Mouse (Mus musculus) R1 (cell line): Measurements from ENCODE around the gene Dpp9.

Experiments
- DNase-seq: peaks from one replicate; pipeline ENCODE4 v3.0.0-alpha.2; 2018; ENCODE audit warnings: low read depth, low spot score

Gene Dpp9

DNA sequence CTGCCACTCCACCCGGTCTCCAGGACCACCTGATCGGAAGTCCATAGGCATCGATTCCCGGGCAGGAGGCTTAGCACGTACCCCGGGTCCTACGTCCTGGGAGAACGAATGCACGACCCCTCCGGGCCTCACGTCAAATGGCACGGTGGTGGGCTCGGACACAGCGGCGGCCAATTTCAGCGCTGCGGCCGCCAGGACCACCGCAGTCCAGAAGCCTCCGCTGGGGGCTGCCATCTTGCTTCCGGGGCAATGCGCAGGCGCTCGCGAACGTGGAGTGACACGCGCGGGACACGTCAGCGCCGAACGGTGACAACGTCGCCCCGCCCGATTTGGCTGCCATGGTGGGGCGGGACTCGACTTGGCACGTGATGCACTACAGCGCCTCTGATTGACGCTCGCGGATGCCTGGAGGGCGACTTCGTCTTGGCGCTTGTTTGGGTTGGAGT is 35.0 kb downstream of the Dpp9 start, which contains the start of gene Mydgf:
Gene Mydgf (minus strand): TSS at position 263 of the 446 bp plus-strand sequence.
- DNase-seq, result peak; percentile 94

DNA sequence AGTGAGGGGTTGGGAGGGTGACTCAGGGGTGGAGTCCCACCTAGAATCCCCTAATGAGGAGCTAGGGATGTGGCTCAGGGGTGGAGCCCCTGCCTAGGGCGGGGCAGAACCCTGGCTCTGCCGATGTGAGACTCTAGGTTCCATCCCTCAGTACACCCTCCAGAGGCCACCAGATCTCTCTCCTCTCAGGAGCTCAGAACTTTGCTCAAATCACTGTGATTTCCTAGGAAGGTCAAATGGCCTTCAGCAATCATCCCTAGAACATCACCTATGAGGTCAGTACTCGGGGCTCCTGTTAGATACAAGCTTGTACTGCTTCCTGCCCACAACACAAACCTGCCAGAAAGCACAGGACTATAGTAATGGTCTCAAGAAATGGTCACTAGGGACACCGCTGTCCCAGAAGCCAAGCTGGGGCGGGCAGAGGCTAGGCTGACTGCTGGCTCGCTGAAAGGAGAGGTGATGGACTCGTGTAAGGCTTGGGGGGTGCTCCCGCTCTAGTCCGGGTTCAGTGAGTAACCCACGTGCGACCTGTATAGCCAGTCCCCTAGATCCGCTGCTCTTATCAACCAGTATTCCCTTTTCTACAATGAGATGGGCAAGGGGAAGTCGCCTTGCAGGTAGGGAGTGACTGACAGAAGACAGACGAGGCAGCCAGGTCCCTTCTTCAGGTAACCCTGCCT is 35.6 kb downstream of the Dpp9 start:
- DNase-seq, result peak; percentile 76

DNA sequence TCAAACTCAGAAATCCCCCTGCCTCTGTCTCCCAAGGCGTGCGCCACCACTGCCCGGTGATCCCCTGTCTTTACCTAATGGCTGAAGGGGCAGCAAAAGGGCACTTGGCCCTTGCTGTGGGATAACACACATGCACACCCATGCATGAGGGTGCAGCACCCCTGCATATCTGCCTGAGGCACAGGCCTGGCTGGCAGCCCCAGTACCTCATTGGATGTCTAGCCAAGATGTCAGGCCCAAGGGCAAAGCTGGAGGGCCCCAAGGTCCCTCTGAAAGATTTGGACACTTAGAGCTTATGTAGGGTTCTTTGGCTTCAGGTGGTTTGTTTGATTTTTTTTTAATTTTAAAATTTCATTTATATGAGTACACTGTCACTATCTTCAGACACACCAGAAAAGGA is 43.3 kb downstream of the Dpp9 start:
- DNase-seq, result no peak

DNA sequence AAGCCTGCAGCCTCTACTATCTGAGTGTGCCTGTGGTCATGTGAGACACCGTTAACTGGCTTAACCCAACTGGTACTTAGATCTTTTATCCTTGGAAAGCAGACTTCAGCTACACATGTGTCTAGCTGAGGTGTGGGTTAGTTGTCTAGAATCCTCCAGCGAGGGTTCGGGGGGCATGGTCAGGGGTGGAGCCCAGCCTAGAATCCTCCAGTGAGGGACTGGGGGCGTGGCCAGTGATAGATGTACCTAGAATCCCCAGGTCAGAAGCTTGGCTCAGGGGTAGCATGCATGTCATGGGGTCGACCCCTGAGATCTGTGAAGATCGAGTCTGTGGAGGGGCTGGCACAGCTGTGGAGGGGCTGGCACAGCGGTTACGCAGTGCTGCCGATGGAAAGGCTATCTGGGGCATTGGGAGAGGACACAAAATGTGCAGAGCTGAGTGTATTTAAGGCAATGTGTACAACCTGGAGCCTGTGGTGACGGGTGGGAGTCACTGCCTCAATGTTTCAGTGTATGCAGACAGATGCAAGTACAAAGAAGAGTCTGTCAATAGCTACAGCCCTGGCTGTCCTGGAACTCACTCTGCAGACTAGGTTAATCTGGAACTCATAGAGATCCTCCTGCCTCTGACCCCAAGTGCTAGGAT is 45.2 kb downstream of the Dpp9 start:
- peak; percentile 54 for DNase-seq

DNA sequence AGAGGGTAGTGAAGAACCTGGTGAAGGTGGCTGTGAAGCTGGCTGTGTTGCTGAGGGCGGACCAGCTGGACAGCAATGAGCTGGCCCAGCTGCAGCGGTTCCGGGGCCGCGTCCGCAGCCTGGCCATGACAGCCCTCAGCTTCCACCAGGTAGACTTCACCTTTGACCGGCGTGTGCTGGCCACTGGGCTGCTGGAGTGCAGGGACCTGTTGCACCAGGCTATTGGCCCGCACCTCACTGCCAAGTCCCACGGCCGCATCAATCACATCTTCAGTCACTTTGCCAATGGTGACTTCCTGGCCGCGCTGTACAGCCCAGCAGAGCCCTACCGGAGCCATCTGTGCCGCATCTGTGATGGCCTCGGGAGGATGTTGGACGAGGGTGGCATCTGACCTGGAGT is 46.8 kb downstream of the Dpp9 start:
- DNase-seq, result no peak

DNA sequence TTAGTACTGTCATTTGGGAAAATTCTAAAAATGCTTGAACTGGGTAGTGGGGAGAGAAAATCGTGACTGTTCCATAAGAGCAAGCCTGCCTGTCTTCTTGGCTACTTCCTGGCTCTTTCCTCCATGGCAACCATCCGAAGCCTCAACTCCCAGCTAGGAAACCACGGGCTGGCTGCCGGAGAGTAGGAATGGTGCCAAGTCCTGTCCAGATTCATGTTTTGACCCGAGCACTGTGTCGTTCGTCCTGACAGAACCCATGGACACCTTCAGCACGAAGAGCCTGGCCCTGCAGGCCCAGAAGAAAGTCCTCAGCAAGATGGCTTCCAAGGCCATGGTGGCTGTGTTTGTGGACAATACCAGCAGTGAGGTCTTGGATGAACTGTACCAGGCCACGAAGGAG is 47.2 kb downstream of the Dpp9 start:
- no peak for DNase-seq

DNA sequence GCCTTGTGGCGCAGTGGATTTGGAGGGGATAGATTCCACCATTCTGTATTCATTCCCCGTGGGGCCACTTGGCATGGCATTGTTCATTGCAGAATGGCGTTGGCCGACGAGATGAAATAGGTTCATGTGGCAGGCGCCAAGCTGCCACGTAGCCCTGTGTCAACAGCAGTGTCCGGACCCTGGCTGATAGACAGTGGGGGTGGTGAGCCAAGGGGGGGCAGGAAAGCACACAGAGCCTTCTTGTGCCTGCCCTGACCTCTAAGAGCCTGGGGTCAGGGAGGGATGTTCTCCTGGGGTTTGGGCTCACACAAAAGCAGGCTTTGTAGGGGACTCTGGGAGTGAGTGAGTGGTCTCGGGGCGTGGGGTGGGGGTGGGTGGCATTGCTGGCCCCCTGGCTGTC is 48.1 kb downstream of the Dpp9 start:
- DNase-seq, result no peak

DNA sequence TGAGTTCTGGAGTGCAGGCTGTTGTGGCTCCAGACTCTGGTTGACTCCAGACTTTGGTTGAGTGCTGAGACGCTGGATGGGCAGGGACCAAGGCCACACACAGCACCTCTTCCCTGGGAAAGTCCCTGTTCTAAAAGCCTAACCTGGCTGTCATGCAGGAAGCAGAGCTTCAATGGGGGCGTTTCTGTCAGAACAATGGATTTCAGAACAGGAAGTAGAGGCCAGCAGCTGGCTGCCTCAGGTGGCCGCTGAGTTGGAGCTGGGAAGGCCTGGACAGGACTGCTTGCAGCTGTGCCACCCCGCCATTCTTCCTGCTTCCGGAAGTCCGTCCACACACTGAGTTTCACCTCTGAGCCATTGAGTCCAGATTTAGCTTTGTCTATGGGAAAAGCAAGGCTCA is 48.9 kb downstream of the Dpp9 start:
- DNase-seq, result no peak

DNA sequence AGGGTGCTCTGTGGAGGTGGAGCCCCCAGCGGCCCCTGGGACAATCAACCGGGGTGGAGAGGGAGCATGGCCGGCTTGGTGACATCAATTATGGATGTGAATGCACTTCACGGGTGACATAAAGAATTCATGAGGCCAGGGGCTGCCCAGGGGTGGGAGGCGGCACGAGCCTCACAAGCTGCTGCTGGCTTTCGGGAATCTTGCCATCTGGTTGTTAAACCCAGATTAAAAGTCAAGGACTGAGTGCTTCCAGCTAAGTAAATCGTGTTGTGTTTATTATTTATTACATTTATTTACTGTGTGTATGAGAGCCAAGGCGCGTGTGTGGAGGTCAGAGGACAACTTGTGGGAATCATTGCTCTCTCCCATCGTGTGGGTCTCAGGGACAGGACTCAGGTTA is 53.0 kb downstream of the Dpp9 start:
- no peak for DNase-seq

DNA sequence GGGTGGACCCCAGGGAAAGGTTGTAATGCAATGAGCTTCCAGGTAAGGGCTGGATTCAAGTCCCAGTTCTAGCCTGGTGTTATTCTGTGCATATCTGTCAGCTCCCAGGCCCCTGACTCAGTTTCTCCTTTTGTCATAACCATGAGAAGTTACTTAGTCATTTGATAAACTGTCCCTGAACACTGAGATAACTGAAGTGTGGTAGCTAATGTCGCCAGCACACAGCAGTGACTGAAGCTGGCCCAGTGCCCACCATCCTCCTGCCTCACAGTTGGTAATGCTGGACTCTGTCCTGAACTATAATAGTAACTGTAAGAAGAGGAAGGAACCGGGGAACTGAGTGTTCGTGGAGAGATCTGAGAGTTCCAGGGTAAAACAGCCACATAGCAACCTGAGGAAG is 54.2 kb downstream of the Dpp9 start:
- no peak for DNase-seq

DNA sequence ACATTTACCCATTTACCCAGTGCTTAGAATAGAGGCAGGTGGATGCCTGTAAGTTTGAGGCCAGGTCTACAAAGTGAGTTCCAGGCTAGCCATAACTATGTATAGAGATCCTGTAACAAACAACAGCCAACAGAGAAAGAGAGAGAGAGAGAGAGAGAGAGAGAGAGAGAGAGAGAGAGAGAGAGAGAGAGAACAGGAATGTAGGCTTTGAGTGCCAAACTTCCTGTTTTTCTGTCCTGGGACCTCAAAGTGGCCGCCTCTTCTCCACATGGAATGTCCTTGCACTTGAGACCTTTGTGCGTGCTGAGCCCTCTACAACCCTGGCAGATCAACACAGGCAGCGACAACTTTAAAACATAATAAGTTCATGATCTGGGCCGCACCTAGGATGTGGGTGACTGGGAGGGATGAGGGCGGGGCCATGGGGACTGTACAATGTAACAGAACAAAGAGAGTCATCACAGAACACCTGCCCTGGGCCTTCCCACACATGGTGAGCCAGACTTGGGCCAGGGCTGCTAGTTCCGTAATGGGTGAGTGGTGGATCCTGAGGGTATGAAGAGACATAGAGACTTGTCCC is 55.1 kb downstream of the Dpp9 start:
- DNase-seq, result no peak

DNA sequence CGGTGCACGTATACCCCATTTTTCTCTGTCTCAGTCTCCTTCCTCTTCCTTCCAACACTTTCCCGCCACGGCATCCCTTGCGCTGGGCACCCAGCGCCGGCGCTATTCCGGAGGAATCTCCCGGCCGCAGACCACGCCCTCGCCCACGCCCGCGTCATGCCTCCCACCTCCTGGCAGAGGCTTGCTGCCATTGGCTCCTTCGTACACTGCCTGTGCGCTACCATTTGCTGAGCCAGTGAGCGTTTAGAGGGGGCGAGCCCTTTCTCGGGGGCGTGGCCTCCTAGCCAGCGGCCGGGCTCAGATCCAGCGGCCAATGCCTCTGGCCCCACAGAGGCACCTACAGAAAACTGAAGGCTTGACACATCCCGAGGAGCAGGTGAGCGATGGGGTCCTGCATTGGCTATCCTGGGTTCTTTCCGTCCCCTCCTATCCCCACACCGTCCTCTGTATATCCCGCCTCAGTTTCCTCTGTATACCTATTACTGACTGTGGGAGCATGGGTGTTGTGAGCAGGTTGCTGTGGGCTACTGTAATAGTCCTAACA is 56.4 kb downstream of the Dpp9 start, which contains the start of gene Tnfaip8l1:
Gene Tnfaip8l1 (plus strand): TSS at position 247 of the 544 bp plus-strand sequence.
- peak; percentile 97 for DNase-seq

DNA sequence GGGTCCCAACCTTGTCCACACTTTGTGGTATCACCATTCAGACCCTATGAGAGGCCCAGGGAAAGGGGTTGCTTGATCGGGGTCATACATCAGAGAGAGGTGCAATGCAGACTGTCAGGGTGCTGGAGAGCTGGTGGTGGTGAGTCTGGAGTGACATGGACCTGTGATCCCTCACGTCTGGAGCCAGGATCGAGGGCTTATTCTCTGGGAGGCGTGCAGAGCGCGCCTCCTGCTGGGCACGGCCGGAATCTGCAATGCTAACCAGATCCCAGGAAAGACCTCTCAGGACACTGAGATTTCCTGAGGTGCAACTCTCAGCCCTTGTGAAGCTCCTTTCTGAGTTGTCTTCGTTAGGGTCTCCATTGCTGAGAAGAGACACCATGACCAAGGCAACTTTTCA is 59.0 kb downstream of the Dpp9 start:
- DNase-seq, result peak; percentile 75

DNA sequence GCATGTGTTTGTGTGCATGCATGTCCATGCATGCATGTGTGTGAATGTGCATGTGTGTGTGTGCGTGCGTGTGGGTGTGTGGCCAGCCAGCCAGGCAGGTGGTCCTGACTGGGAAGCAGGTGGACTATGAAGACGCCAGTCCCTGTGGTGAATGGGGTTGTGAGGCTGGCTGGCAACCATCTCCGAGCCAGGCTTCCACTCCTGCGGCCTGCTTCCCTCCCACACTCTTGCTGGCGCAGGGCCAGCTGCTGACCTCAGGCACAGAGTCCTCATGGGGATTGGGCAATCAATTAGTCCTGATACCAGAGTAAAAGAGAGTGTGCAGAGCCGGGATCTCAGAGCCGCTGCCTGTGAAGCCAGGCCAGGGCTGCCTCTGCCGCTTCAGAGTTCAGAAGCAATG is 65.1 kb downstream of the Dpp9 start:
- no peak for DNase-seq

DNA sequence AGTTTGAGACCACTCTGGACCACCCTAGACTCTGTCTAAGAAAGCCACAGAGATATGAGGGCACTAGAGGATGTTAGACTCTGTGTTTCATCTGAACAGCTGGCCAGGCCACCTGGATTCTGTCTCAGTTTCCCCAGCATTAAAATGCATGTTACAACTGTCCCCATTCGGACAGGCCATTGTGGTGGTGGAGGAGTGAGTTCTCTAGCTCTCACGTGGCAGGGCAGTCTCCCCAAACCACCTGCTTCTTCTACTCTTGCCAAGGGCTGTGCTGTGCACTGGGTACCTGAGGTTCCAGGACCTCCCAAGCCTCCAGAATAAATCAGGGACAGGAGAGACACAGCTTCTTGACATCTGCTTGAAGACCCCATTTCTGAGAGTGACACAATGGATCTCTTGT is 68.8 kb downstream of the Dpp9 start:
- DNase-seq, result no peak

DNA sequence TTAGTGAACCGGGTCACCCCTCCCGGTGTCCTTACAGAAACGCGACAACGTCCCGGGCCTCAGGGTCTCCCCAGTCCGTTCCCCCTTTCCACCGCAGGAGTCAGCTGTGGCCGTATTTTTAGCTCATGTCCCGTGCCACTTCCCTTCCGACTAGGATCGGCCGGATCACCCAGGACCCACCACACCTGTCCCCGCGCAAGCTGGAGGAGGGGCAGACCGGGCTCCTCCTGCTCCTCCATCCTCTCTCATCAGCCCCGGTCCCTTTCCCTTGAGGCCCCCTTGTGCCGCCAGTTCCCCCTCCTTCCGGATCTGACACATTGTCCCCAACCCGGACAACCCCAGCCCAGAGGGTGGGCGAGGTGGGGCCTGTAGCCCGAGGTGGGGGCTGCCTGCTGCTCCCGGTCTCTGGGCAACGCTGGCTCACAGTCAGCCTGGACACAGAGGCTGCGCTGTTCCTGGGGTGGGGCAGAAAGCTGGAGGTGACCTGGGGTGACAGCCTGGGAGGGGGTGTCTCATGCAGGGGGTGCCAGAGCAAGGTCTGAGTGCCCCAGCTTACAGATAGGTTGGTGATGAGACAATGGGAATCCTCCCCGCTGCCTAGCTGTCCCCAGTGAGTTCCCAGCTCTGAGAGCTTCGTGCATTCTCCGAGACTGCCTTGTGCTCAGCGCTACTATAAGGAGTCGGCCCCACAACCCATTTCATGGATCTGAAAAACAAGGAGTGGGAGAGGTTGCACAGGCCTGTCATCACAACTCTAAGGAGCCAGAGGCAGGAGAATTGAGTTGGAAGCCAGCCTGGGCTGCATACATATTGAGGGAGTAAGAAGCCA is 69.7 kb downstream of the Dpp9 start:
- no peak for DNase-seq

DNA sequence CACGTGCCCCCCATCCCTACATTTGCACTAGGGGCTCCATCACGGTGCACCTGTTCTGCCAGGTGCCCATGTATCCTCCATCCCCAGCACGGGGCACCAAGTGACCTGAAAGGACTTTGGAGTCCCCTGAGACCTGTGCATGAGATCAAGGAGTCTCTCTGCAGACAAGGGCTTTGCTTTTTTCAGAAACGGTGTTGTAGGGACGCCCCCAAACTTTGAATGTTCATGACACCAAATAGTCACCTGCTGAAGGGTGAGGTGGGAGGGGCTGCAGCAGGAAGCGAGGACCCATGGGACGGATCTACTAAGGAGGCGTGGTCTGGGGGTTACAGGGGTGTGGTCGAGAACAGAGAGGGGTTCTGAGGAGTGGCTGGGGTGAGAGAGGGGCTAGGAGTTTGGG is 70.4 kb downstream of the Dpp9 start:
- no peak for DNase-seq

DNA sequence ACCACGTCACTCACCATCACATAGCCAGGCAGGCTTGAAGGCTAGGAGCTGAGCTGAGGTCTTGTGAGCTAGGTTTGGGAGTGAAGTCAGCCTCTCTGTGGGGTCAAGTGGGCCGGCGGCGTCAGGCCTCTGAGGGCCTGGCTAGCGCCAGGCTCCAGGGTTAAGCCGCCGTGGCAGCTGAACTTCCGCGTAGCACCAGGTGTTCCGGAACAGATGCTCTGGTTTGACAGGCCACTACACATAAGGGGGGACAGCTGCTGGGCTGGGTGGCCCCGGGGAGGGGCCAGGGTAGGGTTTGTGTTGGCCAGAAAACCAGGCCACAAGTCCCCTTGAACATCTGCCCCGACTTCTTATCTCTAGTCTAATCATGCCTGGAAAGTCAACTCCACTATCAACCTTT is 71.3 kb downstream of the Dpp9 start:
- no peak for DNase-seq

DNA sequence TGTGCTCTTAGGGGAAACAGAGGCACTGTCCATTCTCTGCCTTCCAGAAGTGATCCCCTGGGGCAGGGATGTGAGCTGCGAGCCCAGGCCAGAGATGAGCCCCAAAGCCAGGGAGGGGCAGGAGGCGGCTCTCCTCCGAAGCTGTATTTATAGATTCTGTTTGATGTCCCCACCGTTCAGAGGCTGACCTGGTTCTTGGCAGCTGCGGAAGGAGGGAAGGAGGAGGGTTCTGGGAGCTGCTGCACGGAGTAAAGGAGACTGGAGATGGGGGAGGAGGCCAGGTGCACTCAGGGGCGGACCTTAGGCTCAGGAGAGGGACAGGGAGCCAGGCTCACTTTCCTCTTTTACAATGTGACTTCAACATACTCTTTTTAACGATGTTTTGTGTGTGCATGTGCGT is 72.6 kb downstream of the Dpp9 start:
- no peak for DNase-seq

DNA sequence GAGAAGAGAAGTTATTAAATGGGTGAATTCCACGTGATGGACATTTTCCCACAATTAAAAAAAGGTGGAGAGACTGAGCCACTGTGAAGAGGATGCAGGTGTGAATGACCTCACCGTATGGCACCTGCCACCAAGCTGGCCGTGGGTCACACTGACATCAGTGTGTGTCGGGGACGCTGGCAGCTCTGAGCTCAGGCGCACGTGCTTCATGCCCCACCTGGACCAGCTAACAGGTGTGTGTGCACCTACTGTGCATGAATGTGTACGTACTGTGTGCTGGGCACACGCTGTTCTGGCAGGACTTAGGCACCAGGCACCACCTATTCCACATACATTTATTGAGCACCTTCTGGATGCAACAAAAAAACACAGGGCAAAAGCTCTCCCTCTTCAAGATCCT is 74.2 kb downstream of the Dpp9 start:
- no peak for DNase-seq

DNA sequence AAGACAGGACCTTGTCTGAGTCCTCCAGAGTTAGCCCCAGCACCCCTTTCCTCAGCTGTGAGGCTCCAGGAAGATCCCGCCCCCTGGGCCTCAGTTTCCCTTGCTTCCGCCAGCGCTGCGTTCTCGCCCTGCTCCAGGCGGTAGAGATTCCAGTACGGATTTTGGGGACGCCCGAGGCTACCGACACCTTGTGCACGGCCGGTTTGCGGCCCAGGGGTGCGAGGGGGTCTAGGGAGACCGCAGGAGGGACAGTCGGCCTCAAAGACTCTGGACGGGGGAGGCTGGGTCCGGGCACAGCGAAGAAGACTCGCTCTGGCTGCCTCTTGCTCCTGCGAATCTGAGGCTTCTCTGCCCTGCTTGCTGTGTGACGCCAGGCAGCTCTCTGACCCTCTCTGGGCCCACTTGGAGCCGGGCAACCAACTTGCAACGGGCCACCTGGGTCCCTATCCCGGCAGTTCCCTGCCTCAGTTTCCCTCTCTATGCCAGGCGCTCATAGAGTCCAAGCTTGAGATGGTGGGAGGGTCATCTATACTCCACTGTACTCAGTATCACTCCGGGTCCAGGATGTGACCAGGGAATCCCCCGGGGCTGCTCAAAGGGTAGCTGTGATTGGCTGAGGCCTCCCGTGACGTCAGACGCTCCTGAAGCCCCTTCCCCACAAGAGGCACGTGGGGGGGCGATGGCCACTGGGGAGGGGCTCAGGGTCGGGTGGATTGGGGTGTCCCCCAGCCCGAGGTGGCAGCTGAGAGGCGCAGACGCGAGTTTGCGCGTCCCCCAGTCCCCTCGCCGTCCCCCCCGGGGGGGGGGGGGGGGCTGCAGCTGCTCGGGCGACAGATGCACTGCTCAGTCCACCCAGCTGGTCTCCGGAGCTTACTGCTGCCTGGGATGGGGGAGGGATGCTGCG is 76.8 kb downstream of the Dpp9 start:
- DNase-seq, result peak; percentile 59
